Mouse (Mus musculus) lung, embryonic 14.5 days (tissue): ENCODE measurements at regions not wholly inside any gene's neighbourhood (a gene's known extent, or its start where the extent isn't known, plus 50 kb on each side); places are given as distances from the start of the nearest gene placed in this dataset.
"Not testable (repeated sequence)": the region's sequence is repeated elsewhere in the genome, so short reads cannot be mapped to it uniquely, and the experiment has no call there.

Experiments used
- ATAC-seq: fragments of 200-750 bp; cut with Nextera tagmentation; 2 replicates; pipeline ENCODE4 v1.8.0; 2017; ENCODE audit warnings: mild to moderate bottlenecking, moderate TSS enrichment, moderate library complexity; ENCODE audit not compliant: insufficient read depth
- DNase-seq: peaks from one replicate; pipeline ENCODE4 v3.0.0-alpha.2; 2015
- H3K27ac ChIP-seq: fragments of 300-500 bp; sonication (generic); 2 replicates; pipeline ENCODE4 v1.5.1; 2014; ENCODE audit warnings: low read depth, mild to moderate bottlenecking, moderate library complexity
- H3K27me3 ChIP-seq: fragments of 300-500 bp; sonication (generic); 2 replicates; pipeline ENCODE4 v1.6.1; 2014; ENCODE audit warnings: low read length, control low read depth; ENCODE audit not compliant: insufficient read depth
- H3K36me3 ChIP-seq: fragments of 300-500 bp; sonication (generic); 2 replicates; pipeline ENCODE4 v1.6.1; 2014; ENCODE audit warnings: control low read depth; ENCODE audit not compliant: insufficient read depth
- H3K4me1 ChIP-seq: fragments of 300-500 bp; sonication (generic); 2 replicates; pipeline ENCODE4 v1.6.1; 2014; ENCODE audit warnings: antibody characterized with exemption, control low read depth; ENCODE audit not compliant: insufficient read depth
- H3K4me2 ChIP-seq: fragments of 300-500 bp; sonication (generic); 2 replicates; pipeline ENCODE4 v1.6.1; 2014; ENCODE audit warnings: mild to moderate bottlenecking
- H3K4me3 ChIP-seq: fragments of 300-500 bp; sonication (generic); 2 replicates; pipeline ENCODE4 v1.5.1; 2014; ENCODE audit warnings: low read depth, low read length
- H3K9ac ChIP-seq: fragments of 300-500 bp; sonication (generic); 2 replicates; pipeline ENCODE4 v1.6.1; 2014
- H3K9me3 ChIP-seq: fragments of 300-500 bp; sonication (generic); 2 replicates; pipeline ENCODE4 v1.6.1; 2016; ENCODE audit warnings: low read depth, low read length, control low read depth
- CTCF ChIP-seq: IDR thresholded peaks from 2 replicates; pipeline ENCODE4 v1.5.1; 2016; ENCODE audit warnings: antibody characterized with exemption, low read depth
- WGBS: fragments of 180-500 bp; shearing (Covaris S2); extraction: QIAGEN DNeasy Blood & Tissue Kit; methylation state at CpG from one replicate; pipeline ENCODE4 v1.1.7; 2014; 5-methylcytosine and 5-hydroxymethylcytosine counted together

DNA sequence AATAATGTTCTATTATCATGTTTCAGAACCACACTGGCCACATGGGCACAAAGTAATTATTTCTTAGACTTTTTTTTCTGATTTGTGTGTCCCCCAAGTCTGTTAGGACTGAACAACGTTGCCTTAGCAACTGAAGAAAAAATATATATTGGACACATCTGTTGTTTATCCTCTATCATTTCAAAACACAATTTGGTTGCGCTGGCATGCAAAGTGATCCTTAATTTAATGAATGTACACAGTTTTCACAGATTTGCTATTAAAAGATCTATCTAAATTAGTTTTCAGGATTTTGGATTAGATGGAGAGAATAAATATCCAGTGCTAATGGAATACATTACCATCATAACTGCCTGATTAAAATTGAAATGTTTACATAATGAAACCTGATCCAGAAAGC lies 229.0 kb downstream of the Plod2 start:
- no peak for DNase-seq
- Histone ChIP-seq H3K4me1 (no peaks in the 10 kb centered on the region), H3K9me3 (no peaks in the 10 kb centered on the region), H3K4me3 (no peak overlapping the region), H3K4me2 (no peak overlapping the region), H3K36me3 (no peaks in the 10 kb centered on the region), H3K27me3 (no peaks in the 10 kb centered on the region), H3K27ac (no peak overlapping the region), H3K9ac (no peak overlapping the region)
- WGBS = 77% methylated on average over 2 of the region's 2 CpGs
- ATAC-seq = no peak
- no peak for TF ChIP-seq CTCF

DNA sequence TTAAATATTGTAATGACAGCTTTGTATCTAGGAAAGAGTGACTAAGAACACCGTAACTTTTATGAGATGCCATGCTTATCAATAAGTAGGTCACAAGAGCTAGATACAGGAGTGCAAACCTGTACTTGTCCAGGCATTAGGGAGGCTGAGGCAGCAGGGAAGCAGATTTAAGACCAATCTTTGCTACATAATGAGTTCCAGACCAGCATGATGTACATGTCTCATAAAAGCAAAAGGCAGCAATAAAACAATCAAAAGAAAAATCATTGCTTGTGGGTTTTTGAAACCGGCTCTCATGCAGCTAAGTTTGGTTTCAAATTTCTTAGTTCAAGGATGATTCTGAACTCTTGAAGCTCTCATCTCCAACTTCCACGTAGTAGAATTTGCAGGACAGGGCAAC lies 229.7 kb downstream of the Plod2 start:
- no peak overlapping the region for H3K27ac ChIP-seq
- H3K27me3 ChIP-seq = no peaks in the 10 kb centered on the region
- TF ChIP-seq CTCF = no peak
- H3K9ac ChIP-seq = no peak overlapping the region
- DNase-seq (peak; percentile 2), ATAC-seq (no peak)
- 52% methylated on average over 3 of the region's 3 CpGs for WGBS
- no peak overlapping the region for H3K4me2 ChIP-seq
- H3K36me3 ChIP-seq = no peaks in the 10 kb centered on the region
- H3K4me1 ChIP-seq = no peaks in the 10 kb centered on the region
- no peak overlapping the region for H3K4me3 ChIP-seq
- no peaks in the 10 kb centered on the region for H3K9me3 ChIP-seq

DNA sequence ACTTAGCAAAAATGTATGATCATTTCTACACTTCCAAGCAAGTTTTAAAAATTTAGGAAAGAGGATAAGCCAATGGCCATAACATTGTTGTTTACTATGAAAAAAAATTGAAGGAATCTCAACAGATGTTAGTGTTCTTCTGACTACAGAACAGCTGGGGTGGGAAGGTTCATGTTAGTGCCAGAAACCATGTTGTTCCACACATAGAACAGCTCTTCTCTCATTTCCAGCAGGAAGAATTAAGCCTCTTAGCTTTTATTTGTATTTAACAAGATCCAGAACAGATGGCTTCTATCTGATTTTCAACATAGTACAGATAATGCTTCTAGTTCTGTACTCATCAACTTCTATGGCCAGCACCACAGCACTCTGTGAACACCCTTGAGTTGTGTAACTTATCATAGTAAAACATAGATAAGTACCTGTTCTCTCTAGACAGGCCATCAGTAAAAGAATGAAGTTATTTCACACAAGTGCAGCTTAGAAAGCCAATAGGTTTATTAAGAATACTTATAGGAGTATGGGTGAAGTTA lies 241.0 kb downstream of the Plod2 start:
- no peaks in the 10 kb centered on the region for H3K27me3 ChIP-seq
- H3K36me3 ChIP-seq = no peaks in the 10 kb centered on the region
- no peak overlapping the region for H3K4me3 ChIP-seq
- ATAC-seq = no peak
- H3K9me3 ChIP-seq = no peaks in the 10 kb centered on the region
- no peak overlapping the region for H3K4me2 ChIP-seq
- no peaks in the 10 kb centered on the region for H3K4me1 ChIP-seq
- TF ChIP-seq CTCF = no peak
- no peak overlapping the region for H3K27ac ChIP-seq
- no peak overlapping the region for H3K9ac ChIP-seq
- peak; percentile 17 for DNase-seq

GRCm38 (mm10) chr9:92799695-92800094 lies 257.7 kb downstream of the Plod2 start:
- no peaks in the 10 kb centered on the region for H3K27me3 ChIP-seq
- DNase-seq (no peak), ATAC-seq (no peak)
- no peak overlapping the region for H3K9ac ChIP-seq
- 33% methylated on average over 1 of the region's 1 CpGs for WGBS
- TF ChIP-seq CTCF = no peak
- H3K4me1 ChIP-seq = no peaks in the 10 kb centered on the region
- H3K27ac ChIP-seq = no peak overlapping the region
- H3K4me3 ChIP-seq = no peak overlapping the region
- no peak overlapping the region for H3K4me2 ChIP-seq
- H3K36me3 ChIP-seq = no peaks in the 10 kb centered on the region
- H3K9me3 ChIP-seq = no peaks in the 10 kb centered on the region

GRCm38 (mm10) chr9:92809469-92809868 lies 267.4 kb downstream of the Plod2 start:
- Histone ChIP-seq H3K27me3 (no peaks in the 10 kb centered on the region), H3K9me3 (no peaks in the 10 kb centered on the region), H3K36me3 (no peaks in the 10 kb centered on the region), H3K9ac (no peak overlapping the region), H3K27ac (no peak overlapping the region), H3K4me3 (no peak overlapping the region), H3K4me2 (no peak overlapping the region), H3K4me1 (no peaks in the 10 kb centered on the region)
- ATAC-seq (no peak), DNase-seq (no peak)
- TF ChIP-seq CTCF = no peak

GRCm38 (mm10) chr9:92820721-92821120 lies 278.7 kb downstream of the Plod2 start:
- no peaks in the 10 kb centered on the region for H3K4me1 ChIP-seq
- TF ChIP-seq CTCF = no peak
- no peaks in the 10 kb centered on the region for H3K9me3 ChIP-seq
- DNase-seq = peak; percentile 15
- no peaks in the 10 kb centered on the region for H3K36me3 ChIP-seq
- H3K4me3 ChIP-seq = no peak overlapping the region
- H3K27me3 ChIP-seq = no peaks in the 10 kb centered on the region
- no peak overlapping the region for H3K27ac ChIP-seq
- peak overlapping the region; percentile 32; the same call in 1 of the 2 replicates for H3K4me2 ChIP-seq
- H3K9ac ChIP-seq = no peak overlapping the region
- 55% methylated on average over 11 of the region's 11 CpGs for WGBS
- no peak for ATAC-seq

DNA sequence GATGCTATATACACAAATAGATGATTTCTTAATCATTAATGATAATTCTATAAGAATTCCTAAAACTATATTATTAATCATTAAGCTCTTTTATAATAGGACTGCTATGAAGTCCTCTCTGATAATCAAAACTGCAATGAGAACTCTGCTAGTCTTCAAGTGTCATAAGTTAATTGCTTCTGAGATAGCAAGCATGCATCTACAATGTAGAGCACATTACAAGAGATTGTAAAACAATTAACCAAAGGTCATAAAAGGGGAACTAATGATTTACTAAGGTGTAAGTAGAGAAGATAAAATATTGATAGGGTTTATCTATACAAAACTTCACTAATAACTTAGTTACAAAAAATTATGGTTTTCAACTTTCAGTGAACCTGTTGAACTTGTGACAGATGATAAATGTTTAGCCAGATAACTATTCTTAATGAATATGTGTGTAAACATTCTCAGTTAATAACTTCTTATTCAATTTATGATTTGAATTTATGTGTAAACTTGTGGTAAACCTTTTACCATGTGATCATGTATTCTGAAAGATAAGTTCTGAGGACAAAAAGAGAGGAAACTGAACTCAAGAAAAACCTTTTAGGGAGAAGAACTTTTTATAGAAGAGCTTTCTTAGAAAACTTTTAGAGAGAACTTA lies 284.8 kb downstream of the Plod2 start:
- Histone ChIP-seq H3K4me2 (no peak overlapping the region), H3K9ac (no peak overlapping the region), H3K36me3 (no peaks in the 10 kb centered on the region), H3K4me3 (no peak overlapping the region), H3K27me3 (no peaks in the 10 kb centered on the region), H3K27ac (no peak overlapping the region), H3K4me1 (no peaks in the 10 kb centered on the region), H3K9me3 (no peaks in the 10 kb centered on the region)
- TF ChIP-seq CTCF = no peak
- ATAC-seq (no peak), DNase-seq (no peak)

- H3K4me1 ChIP-seq, H3K4me2 ChIP-seq, H3K4me3 ChIP-seq, H3K27ac ChIP-seq, H3K36me3 ChIP-seq, ATAC-seq, DNase-seq, H3K9me3 ChIP-seq, H3K9ac ChIP-seq, H3K27me3 ChIP-seq: not testable (repeated sequence)
- WGBS = 89% methylated on average over 2 of the region's 2 CpGs
Observed at GRCm38 (mm10) chr9:92836156-92836555, 294.1 kb downstream of the Plod2 start.
